Mouse (Mus musculus) stomach, adult 2 months (tissue): ENCODE data around the gene Qtrt1. TPM values are rescaled to one million over a fixed set of nuclear protein-coding genes. Genes with fewer than 3 reads are reported as not detected.

Source experiments
- polyA plus RNA-seq: library from polyadenylated mRNA; depleted of rRNA; stranded (reverse); fragments of >200 nt; gene quantifications from 2 replicates; pipeline ENCODE4 v1.2.3, GENCODE M21; 2012; rRNA removed

The Qtrt1 gene
- polyA plus RNA-seq: 20.1 and 21.8 TPM in 2 replicates

DNA sequence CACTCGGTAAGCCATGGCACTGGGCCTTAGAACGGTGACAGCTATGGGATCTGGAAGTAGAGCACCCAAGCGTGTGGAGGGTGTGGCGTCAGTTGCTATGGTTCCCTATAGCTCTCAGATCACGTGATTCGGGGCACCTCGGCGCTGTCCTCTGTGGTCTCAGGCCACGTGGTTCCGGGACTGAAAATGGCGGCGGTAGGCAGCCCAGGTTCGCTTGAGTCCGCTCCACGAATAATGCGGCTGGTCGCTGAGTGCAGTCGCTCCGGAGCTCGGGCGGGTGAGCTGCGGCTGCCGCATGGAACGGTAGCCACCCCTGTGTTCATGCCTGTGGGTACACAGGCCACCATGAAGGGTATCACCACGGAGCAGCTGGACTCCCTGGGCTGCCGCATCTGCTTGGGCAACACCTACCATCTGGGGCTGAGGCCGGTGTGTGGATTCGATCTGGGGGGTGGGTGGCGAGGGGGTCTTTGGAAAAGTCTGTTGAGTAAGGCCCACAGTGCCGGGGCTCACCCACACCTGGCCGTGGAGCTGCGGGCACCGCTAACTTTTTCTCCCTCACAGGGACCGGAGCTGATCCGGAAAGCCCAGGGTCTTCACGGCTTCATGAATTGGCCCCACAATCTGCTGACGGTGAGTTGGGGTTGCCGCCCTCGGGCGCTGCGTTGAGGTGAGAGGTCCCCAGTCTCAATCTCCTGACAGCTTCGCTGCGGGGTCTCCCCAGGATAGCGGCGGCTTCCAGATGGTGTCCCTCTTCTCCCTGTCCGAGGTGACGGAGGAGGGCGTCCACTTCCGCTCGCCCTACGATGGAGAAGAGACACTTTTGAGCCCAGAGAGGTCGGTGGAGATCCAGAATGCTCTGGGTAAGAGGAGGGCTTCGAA, at the start of gene Qtrt1:
TSS of gene Qtrt1 (plus strand) at position 169 of the 882 bp plus-strand sequence.

DNA sequence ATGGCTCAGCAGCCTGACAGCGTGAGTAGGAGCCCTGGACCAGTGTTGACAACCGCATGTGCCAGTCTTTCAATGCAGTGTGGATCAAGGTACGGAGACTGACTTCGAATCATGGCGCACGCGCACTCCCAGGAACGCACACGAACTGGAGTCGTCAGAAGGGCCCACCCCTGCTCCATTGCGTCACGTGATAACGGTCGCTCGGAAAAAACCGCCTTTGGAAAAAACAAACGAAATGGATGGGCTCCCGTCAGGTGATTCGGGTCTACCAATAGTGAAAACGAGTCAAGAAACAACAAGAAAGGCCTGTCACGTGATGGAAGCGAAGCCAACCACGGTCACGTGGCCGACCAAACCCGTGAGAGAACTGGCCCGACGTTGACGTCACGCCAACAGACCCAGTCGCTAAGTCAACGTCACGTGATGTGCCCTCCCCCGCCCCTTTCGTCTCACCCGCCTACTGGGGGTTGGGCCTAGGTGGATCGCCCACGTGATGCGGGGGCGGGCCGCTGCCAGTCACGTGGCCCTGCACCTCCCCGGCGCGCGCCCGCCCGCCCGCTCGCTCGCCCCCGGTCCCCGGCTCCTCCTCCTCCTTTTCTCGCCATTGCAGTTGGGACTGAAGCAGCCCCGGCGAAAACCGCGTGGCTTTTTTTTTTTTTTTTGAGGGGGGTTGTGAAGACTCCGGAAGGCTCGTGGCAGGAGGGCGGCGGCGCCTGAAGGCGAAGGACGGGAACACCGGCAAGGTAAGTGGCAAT, 44.1 kb upstream of the Qtrt1 start, which contains the start of gene Ilf3:
TSS of gene Ilf3 (plus strand) at position 515 of the 755 bp plus-strand sequence.

DNA sequence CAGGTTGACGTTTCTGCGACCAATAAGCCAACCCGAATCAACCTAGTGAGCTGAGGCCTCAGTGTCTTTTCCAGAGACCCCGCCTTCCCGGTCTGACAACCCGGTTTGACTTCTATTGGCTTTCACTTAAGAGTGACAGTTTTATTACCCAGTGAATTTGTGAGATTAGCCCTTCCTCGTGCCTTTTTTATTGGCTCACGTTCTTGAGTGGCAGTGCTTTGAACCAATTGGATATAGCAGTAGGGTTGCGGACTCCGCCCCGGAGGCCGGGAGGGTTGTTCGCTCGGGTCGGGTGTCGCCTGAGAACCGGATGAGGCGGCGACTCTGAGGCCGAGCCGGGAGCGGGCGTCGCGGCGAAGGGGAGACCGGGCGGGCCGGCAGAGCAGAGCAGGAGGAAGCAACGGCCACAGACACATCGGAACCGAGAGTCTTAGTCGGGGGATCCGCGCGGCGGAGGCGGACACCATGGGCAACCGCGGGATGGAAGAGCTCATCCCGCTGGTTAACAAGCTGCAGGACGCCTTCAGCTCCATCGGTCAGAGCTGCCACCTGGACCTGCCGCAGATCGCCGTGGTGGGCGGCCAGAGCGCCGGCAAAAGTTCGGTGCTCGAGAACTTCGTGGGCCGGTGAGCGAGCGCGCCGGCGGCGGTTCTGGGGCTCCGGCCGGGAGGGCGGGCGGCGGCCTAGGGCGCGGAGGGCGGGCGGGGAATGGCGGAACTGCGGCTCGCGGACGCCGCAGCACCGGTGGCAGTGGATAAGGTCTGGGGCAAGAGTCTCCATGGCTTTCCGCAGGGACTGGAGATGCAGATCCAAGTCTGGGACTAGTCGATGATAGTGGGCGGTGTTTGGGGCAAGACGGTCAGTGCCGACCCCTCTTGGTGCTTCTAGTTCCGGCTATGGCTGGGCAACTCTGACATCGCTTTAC, 13.3 kb downstream of the Qtrt1 start, which contains the start of gene Dnm2:
TSS of gene Dnm2 (plus strand) at position 278 of the 925 bp plus-strand sequence.

Other genes starting within 250 kb of the Qtrt1 start
- 4.6 and 5.4 TPM in 2 replicates for gene Pde4a, start 246.1 kb upstream of the Qtrt1 start, polyA plus RNA-seq
- gene Keap1, start 172.5 kb upstream of the Qtrt1 start, polyA plus RNA-seq: 42.1 and 51.8 TPM in 2 replicates
- gene S1pr5, start 163.4 kb upstream of the Qtrt1 start, polyA plus RNA-seq: 9.1 and 21.3 TPM in 2 replicates
- 33.3 and 62.7 TPM in 2 replicates for gene Atg4d, start 146.5 kb upstream of the Qtrt1 start, polyA plus RNA-seq
- gene Kri1, start 123.9 kb upstream of the Qtrt1 start, polyA plus RNA-seq: 7.5 and 7.9 TPM in 2 replicates
- gene Cdkn2d, start 120.4 kb upstream of the Qtrt1 start, polyA plus RNA-seq: 12.6 and 18.9 TPM in 2 replicates
- gene Ap1m2, start 99.5 kb upstream of the Qtrt1 start, polyA plus RNA-seq: 30.6 and 32.9 TPM in 2 replicates
- 33.9 and 44.4 TPM in 2 replicates for gene Slc44a2, start 91.1 kb upstream of the Qtrt1 start, polyA plus RNA-seq
- 12.5 and 13.0 TPM in 2 replicates for gene Ilf3, start 44.0 kb upstream of the Qtrt1 start, polyA plus RNA-seq
- gene Dnm2, start 13.1 kb downstream of the Qtrt1 start, polyA plus RNA-seq: 188 and 243 TPM in 2 replicates
- 8.8 and 13.1 TPM in 2 replicates for gene Tmed1, start 98.4 kb downstream of the Qtrt1 start, polyA plus RNA-seq
- 2.5 and 2.6 TPM in 2 replicates for gene AB124611, start 114.3 kb downstream of the Qtrt1 start, polyA plus RNA-seq
- 32.1 and 34.8 TPM in 2 replicates for gene Carm1, start 135.1 kb downstream of the Qtrt1 start, polyA plus RNA-seq
- gene Timm29, start 180.9 kb downstream of the Qtrt1 start, polyA plus RNA-seq: 9.2 and 11.1 TPM in 2 replicates
- gene Yipf2, start 181.0 kb downstream of the Qtrt1 start, polyA plus RNA-seq: 29.0 and 33.8 TPM in 2 replicates
- gene Smarca4, start 204.3 kb downstream of the Qtrt1 start, polyA plus RNA-seq: 17.6 and 21.7 TPM in 2 replicates